Mouse (Mus musculus) adrenal gland, adult 8-10 months (tissue): Measurements from ENCODE around the gene Ippk. TPM values are rescaled to one million over a fixed set of nuclear protein-coding genes. Genes with fewer than 3 reads are reported as not detected.

Experiments
- DNase-seq: peaks from one replicate; pipeline ENCODE4 v3.0.0; 2022
- total RNA-seq, 4 experiments: library from RNA; stranded (reverse); gene quantifications; 2 replicates each; pipeline ENCODE4 v1.2.4; 2022

Ippk gene
- 10 to 100 TPM; 38.1 to 43.5 (median 39.4) TPM for total RNA-seq

- DNase-seq = peak; percentile 98
Measured at GRCm38 (mm10) chr13:49420754-49421605, at the start of gene Ippk. Gene Ippk, plus strand, starts transcription at chr13:49421249.

DNA sequence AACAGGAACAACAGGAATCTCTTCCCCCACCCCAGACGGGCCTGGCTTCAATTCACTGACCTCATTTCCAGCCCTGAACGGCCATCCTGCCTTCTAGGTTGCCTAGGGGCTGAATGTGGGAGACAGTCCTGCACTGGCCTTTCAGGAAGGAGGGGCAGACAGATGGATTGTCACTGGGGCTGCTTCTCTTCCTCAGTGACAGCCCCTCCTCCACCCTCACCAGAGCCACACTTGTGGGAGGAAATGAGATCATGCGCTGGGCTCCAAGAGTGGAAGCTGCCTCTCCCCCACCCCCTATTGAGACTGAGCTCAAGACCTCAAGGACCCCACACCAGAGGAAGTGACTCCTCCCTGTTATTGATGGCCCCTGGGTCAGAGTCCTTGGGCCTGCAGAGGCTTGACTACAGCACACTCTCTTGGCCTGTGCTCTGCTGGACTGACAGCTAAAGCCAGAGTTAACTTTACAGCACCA lies 49.6 kb upstream of the Ippk start:
- DNase-seq = peak; percentile 87

DNA sequence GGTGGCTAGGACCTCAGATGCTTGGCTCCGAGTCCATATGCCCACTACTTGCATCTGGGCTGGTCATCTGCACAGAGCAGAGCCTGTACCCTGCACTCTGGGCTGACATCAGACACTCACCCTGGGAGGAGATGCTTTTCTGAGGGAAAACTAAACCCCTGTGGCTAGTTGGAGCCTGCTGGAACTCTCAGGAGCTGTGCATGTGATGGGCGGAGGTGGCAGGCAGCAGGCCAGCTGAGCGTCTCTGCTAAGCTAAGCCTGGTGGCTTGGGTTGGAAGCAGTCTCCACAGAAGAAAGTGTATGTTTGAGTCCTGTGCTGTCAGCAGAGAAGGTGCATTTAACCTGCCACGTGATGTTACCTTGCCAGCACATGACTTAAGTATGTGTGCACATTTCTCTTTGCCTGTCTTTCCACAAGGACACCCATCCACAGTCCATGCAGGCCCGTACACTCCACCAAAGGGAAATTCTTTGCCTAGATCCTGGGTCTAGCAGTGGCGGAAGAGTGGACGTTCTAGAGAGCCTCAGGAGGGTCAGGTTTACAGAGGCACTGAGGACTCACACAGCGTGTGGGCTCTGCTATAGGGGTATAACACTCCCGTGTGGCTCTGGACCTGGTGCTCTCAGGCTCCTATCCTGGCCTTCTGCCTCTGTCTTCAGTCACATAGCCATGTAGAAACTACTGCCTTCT lies 48.5 kb upstream of the Ippk start:
- DNase-seq = no peak

- no peak for DNase-seq
Measured at GRCm38 (mm10) chr13:49374304-49374703, 46.7 kb upstream of the Ippk start.

DNA sequence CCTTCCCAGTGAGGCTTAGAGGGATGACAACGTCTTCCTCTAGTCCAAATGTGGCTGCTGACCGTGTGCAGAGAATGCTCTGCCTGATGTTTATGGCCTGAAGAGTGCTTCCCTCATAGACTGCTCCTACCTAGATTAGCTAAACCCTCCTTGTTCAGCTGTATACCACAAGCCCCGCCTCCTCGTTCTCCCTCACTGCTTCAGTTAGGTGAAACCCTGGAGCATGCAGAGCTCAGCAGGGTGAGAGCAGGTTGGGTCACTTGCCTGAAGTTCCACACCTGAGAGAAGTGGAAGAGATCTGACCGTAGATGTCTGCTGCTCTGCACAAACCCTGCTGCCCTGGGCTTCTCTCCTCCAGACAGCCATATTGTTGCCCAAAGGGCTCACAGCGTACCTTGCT lies 46.3 kb upstream of the Ippk start:
- DNase-seq = no peak

DNA sequence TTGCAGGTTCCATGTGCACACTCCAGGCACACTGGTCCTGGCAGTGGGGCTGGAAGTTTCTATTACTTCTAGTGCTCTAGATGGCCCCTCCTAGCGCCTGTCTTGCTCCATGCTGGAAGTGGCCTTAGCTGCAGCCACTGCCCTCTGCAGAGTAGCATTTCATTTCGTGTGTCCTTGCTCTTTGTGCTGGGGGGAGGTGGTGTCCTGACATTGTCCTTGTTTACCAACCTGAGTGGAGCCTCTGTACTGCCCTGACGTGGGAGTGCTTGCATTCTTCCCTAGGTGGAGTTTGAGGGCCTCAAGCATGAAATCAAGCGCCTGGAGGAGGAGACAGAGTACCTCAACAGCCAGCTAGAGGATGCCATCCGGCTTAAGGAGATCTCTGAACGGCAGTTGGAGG lies 43.4 kb upstream of the Ippk start:
- no peak for DNase-seq

DNA sequence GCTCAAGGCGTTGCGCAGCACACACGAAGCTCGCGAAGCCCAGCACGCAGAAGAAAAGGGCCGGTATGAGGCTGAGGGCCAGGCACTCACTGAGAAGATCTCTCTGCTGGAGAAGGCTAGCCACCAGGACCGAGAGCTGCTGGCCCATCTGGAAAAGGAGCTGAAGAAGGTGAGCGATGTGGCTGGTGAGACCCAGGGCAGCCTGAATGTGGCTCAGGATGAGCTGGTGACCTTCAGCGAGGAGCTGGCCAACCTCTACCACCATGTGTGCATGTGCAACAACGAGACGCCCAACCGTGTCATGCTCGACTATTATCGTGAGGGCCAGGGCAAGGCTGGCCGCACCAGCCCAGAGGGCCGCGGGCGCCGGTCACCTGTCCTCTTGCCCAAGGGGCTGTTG lies 41.7 kb upstream of the Ippk start:
- no peak for DNase-seq

GRCm38 (mm10) chr13:49381230-49381629 lies 39.8 kb upstream of the Ippk start:
- peak; percentile 79 for DNase-seq

DNA sequence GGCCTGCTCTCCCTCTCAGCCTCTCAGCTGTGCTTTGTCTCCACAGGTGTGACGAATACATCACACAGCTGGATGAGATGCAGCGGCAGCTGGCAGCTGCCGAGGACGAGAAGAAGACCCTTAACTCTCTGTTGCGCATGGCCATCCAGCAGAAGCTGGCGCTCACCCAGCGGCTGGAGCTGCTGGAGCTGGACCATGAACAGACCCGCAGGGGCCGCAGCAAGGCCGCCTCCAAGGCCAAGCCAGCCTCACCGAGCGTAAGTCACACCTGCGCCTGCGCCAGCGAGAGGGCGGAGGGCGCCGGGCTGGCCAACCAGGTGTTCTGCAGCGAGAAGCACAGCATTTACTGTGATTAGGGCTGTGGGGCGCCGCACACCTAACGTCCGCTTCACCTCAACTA lies 38.1 kb upstream of the Ippk start:
- no peak for DNase-seq

- DNase-seq = no peak
Measured at GRCm38 (mm10) chr13:49384751-49385463, 36.1 kb upstream of the Ippk start.

DNA sequence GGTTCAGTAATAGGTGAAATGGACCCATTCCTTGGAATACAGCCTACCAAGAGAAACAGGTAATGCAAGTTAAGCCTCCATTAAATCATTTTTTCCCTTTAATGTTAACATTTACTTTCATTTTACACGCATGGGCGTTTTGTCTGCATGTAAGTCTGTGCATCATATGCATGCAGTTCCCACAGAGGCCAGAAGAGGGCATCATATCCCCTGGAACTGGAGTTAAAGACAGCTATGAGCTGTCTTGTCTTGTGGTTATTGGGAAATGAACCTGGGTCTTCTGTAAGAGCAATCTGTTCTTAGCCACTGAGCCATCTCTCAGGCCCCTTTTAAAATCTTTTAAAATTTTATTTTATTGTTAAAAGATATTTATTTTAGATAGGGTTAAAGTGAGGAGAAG lies 29.7 kb upstream of the Ippk start:
- DNase-seq = no peak

GRCm38 (mm10) chr13:49393579-49393978 lies 27.5 kb upstream of the Ippk start:
- no peak for DNase-seq

DNA sequence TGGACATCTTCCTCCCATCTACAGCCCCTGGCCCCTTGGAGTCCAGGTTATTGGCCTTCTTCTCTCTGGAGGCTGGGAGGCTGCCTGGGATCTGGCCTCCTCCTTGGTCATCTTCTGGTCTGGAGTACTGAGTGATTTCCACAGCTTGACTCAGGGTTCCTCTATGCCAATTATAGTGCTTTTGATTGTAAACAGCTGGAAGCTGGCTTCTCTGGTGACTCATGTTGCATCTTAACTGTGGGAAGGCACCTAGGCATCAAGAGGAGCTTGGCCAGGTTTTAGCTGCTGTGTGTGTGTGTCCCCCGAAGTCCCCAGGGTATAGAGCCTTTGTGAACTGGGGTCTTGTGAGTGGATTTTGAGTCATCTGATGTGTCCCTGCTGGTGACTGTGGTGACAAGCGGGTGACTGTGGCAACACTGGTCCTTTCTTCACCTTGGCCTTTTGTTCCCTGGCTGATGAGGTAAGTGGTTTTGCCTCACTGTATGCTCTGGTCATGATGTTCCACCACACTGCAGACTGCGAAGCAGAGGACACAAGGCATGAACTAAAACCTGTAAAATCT lies 26.1 kb upstream of the Ippk start:
- no peak for DNase-seq

GRCm38 (mm10) chr13:49396798-49397197 lies 24.3 kb upstream of the Ippk start:
- DNase-seq = no peak

- DNase-seq = no peak
Measured at GRCm38 (mm10) chr13:49398191-49398590, 22.9 kb upstream of the Ippk start.

DNA sequence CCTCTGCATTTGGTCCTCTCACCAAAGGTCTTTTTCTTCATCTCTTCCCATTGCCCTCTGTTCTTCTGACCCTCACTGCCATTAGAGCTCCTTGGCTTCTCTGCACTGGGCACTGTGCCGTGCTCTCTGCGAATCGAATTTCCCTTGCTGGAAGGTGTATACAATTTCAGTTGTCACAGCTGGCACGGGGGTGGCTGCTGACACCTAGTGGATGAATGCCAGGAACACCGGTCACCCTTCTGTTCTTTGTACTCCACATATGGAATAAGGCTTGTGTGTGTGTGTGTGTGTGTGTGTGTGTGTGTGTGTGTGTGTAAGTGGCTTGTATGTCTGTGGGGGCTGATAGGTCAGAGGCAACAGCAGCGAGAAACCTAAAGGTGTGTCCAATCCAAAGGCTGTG lies 20.9 kb upstream of the Ippk start:
- no peak for DNase-seq

- DNase-seq = no peak
Measured at GRCm38 (mm10) chr13:49402628-49403027, 18.4 kb upstream of the Ippk start.

DNA sequence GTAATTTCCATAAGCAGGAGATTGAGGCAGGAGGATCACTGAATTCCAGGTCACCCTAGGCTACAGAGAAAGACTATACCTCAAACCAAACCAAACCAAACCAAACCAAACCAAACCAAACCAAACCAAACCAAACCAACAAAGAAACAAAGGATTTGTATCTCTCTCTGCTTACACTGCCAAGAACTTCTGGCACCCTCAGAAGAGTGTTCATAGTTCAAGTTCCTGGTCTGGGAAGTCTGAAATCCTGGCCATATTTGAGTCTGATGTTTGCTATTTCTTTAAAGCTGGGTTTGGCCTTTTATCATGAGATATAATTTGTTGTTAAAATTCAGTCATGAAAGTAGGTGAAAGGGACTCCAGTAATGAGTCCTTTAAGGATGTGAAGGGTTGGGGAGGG lies 13.3 kb upstream of the Ippk start:
- DNase-seq = no peak

GRCm38 (mm10) chr13:49421606-49421917 lies 513 bp downstream of the Ippk start:
- DNase-seq = no peak

DNA sequence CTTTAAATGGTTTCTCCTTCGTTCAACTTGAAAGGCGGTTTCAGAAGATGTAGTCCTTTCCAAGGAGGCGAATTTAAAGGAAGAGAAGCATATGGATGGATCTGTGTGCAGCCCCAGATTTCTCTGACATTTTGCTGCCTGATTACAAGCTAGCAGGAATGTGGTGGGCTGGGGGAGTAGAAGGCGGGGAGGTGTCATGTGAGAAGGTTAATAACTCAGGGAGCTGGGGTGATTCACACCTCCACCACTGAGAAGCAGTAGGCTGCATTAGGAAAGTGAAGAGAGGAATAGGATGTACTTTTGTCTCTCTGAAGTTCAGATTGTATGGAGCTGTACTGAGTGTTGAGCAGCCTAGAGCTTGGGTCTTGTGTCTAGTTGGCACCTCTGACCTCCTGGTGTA lies 910 bp downstream of the Ippk start:
- DNase-seq = no peak

GRCm38 (mm10) chr13:49426736-49427135 lies 5.7 kb downstream of the Ippk start:
- peak; percentile 68 for DNase-seq

GRCm38 (mm10) chr13:49428042-49428675 lies 7.1 kb downstream of the Ippk start:
- no peak for DNase-seq

- no peak for DNase-seq
Measured at GRCm38 (mm10) chr13:49430529-49430928, 9.5 kb downstream of the Ippk start.
